Mouse (Mus musculus) CD4-positive, CD25-positive, alpha-beta regulatory T cell, adult 4 months (primary cell): Measurements from ENCODE around the gene Abcc3. TPM values are rescaled to one million over a fixed set of nuclear protein-coding genes. Genes with fewer than 3 reads are reported as not detected.

Experiments used
- ATAC-seq: one replicate; pipeline ENCODE4 v1.8.0; 2017
- polyA plus RNA-seq, 2 experiments: library from polyadenylated mRNA; unstranded; fragments of 100-300 nt; shearing (Covaris generic); gene quantifications; one replicate each; pipeline ENCODE4 v1.2.1; 2017

The Abcc3 gene
- polyA plus RNA-seq, 2 experiments from 2014 or later: 0.67 to 2.8 TPM

GRCm38 (mm10) chr11:94323271-94323925 is 69.4 kb downstream of the Abcc3 start:
- ATAC-seq: no peak

DNA sequence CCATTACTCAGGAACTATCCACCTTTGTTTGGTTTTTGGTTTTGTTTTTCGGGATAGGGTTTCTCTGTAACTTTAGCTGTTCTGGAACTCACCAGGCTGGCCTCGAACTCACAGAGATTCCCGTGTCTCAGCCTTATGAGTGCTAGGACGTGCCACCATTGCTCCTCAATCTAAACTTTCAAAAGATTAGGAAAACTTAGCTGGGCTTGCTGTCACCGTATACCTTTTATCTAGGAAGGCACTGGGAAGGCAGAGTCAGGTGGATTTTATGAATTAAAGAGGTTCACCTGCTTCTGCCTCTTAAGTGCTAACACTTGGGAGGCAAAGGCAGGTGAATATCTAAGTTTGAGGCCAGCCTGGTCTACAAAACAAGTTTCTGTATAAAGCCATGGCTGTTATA is 70.2 kb downstream of the Abcc3 start:
- ATAC-seq: no peak

GRCm38 (mm10) chr11:94321931-94322400 is 70.8 kb downstream of the Abcc3 start, which contains the start of gene Luc7l3:
Gene Luc7l3, minus strand, starts transcription at chr11:94321988.
- ATAC-seq: peak; percentile 88

- peak; percentile 63 for ATAC-seq
Measured at GRCm38 (mm10) chr11:94320969-94321930, 71.5 kb downstream of the Abcc3 start.

GRCm38 (mm10) chr11:94318056-94318455 is 74.7 kb downstream of the Abcc3 start:
- ATAC-seq: no peak

DNA sequence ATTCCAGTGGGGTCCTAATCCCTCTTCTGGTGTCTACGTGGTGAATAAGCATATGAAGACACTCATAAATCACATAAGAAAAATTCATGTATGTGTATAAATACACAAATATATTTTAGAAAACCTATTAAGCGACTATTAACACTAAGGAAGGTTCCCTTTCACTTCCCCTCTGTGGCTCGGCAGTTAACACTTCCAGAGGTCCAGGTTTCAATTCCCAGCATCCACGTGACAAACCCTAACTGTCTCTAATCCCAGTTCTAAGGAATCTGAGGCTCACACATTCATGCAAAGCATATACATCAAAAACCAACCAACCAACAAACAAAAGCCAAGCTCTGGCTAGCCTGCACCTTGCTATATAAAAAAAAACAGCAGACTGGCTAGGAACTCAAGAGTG is 75.3 kb downstream of the Abcc3 start:
- no peak for ATAC-seq

DNA sequence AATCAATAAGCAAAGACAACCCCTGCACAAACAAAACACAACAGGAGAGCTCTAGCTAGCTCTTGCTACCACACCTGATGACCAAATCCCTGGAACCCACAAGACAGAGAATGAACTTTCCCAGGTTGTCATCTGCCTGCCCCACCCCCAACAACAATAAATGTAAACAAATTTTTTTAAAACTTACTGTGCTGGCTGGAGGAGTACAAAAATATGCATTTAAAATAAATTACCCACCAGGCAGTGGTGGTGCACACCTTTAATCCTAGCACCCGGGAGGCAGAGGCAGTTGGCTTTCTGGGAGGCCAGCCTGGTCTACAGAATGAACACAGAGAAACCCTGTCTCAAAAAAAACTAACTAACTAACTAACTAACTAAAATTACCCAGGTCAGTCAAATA is 75.8 kb downstream of the Abcc3 start:
- no peak for ATAC-seq

- no peak for ATAC-seq
Measured at GRCm38 (mm10) chr11:94316528-94316927, 76.3 kb downstream of the Abcc3 start.

DNA sequence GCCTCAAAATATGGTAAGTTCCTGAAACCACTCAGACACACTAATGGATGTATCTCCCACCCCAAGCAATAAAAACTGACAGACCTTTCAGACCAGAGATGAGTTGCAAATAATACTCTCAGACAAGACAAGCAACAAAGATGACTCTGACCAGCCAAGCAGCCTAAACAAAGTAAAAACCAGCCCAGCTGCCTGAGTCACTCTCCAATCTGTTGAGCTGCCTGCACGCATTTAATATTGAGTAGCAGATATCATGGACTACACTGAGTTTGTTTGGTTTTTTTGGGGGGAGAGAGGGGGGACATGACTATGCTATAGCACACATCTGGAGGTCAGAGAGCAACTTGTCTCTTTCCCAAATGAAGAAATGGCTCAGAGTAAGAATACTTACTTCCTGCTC is 77.5 kb downstream of the Abcc3 start:
- ATAC-seq: no peak

- no peak for ATAC-seq
Measured at GRCm38 (mm10) chr11:94314098-94314652, 78.6 kb downstream of the Abcc3 start.

GRCm38 (mm10) chr11:94312733-94313132 is 80.1 kb downstream of the Abcc3 start:
- no peak for ATAC-seq

GRCm38 (mm10) chr11:94294996-94295845 is 97.6 kb downstream of the Abcc3 start:
- no peak for ATAC-seq

Other genes with a start within 250 kb of the Abcc3 start
- 1 to 10 TPM; 4.7 to 8.9 TPM for gene Tob1, start 181.5 kb downstream of the Abcc3 start, polyA plus RNA-seq
- 1 to 10 TPM in 1 of 2 experiments, under 1 TPM in 1; 0.86 to 2.4 TPM for gene Wfikkn2, start 147.0 kb downstream of the Abcc3 start, polyA plus RNA-seq
- gene Gm21885, start 111.1 kb downstream of the Abcc3 start, polyA plus RNA-seq: 1 to 10 TPM in 1 of 2 experiments, not detected in 1; 1.3 TPM
- gene Luc7l3, start 71.0 kb downstream of the Abcc3 start, polyA plus RNA-seq: 100 to 1,000 TPM; 153 to 164 TPM
- 10 to 100 TPM; 14.1 to 14.8 TPM for gene Ankrd40, start 65.0 kb downstream of the Abcc3 start, polyA plus RNA-seq
- not detected for gene Cacna1g, start 81.2 kb upstream of the Abcc3 start, polyA plus RNA-seq
- not detected for gene Spata20, start 93.2 kb upstream of the Abcc3 start, polyA plus RNA-seq
- gene Epn3, start 107.0 kb upstream of the Abcc3 start, polyA plus RNA-seq: not detected
- not detected for gene Mycbpap, start 128.7 kb upstream of the Abcc3 start, polyA plus RNA-seq
- gene Rsad1, start 156.3 kb upstream of the Abcc3 start, polyA plus RNA-seq: 1 to 10 TPM in 1 of 2 experiments, under 1 TPM in 1; 0.78 to 1.7 TPM
- under 1 TPM; 0.26 to 0.73 TPM for gene Chad, start 172.1 kb upstream of the Abcc3 start, polyA plus RNA-seq
- 1 to 10 TPM; 1.6 to 2.3 TPM for gene Acsf2, start 208.9 kb upstream of the Abcc3 start, polyA plus RNA-seq
- gene Lrrc59, start 236.8 kb upstream of the Abcc3 start, polyA plus RNA-seq: 1 to 10 TPM; 7.9 to 8.2 TPM